Mouse (Mus musculus) cerebellum, adult 9-10 months (tissue): ENCODE results near the gene Btbd35f4.
"Not testable (repeated sequence)": the region's sequence is repeated elsewhere in the genome, so short reads cannot be mapped to it uniquely, and the experiment has no call there.

Source experiments
- DNase-seq: peaks from one replicate; pipeline ENCODE4 v3.0.0; 2022

Btbd35f4 gene

GRCm38 (mm10) chrX:4800196-4800595 lies at the start of gene Btbd35f4:
Btbd35f4 (plus strand) TSS chrX:4800496.
- DNase-seq = not testable (repeated sequence)

- not testable (repeated sequence) for DNase-seq
Observed at GRCm38 (mm10) chrX:4840016-4840415, 39.7 kb downstream of the Btbd35f4 start.
